Mouse (Mus musculus) heart, adult 2 months (tissue): Measurements from ENCODE around the gene Tspan10. TPM values are rescaled to one million over a fixed set of nuclear protein-coding genes. Genes with fewer than 3 reads are reported as not detected.

ENCODE experiments used
- DNase-seq, 2 experiments: peaks; one replicate each; pipeline ENCODE4 v3.0.0; 2021
- H3K27ac ChIP-seq: fragments of 200-600 bp; 2 replicates; pipeline ENCODE4 v1.8.1; 2022
- H3K27me3 ChIP-seq: fragments of 200-500 bp; 2 replicates; pipeline ENCODE4 v1.6.1; 2012; ENCODE audit warnings: mild to moderate bottlenecking, low read length, inconsistent platforms, mixed read lengths; ENCODE audit not compliant: control insufficient read depth, insufficient read depth
- H3K36me3 ChIP-seq: fragments of 200-500 bp; 2 replicates; pipeline ENCODE4 v1.6.1; 2012; ENCODE audit warnings: low read length, inconsistent platforms; ENCODE audit not compliant: control insufficient read depth, insufficient read depth
- H3K4me1 ChIP-seq: fragments of 200-500 bp; 2 replicates; pipeline ENCODE4 v1.6.1; 2011; ENCODE audit warnings: low read length; ENCODE audit not compliant: control insufficient read depth, insufficient read depth
- H3K4me3 ChIP-seq: fragments of 200-600 bp; 2 replicates; pipeline ENCODE4 v1.8.1; 2022
- H3K79me2 ChIP-seq: fragments of 200-500 bp; replicated peaks from 2 replicates; pipeline ENCODE4 v1.6.1; 2012; ENCODE audit warnings: mild to moderate bottlenecking, inconsistent platforms, low read length, moderate library complexity, mixed read lengths; ENCODE audit not compliant: control insufficient read depth, insufficient read depth
- H3K9ac ChIP-seq: fragments of 200-500 bp; 2 replicates; pipeline ENCODE4 v1.6.1; 2012; ENCODE audit warnings: low read depth, mild to moderate bottlenecking, control low read depth, inconsistent platforms, low read length, mixed read lengths
- CTCF ChIP-seq: fragments of 200-600 bp; IDR thresholded peaks from 2 replicates; pipeline ENCODE4 v1.8.1; 2022; ENCODE audit warnings: antibody characterized with exemption, mild to moderate bottlenecking, moderate library complexity
- EP300 ChIP-seq: fragments of 200-500 bp; IDR thresholded peaks from 2 replicates; pipeline ENCODE4 v1.6.1; 2011; ENCODE audit warnings: low read depth, low read length, control low read depth; ENCODE audit not compliant: insufficient read depth
- POLR2A ChIP-seq: fragments of 200-500 bp; IDR thresholded peaks from 2 replicates; pipeline ENCODE4 v1.6.1; 2011; ENCODE audit warnings: mild to moderate bottlenecking, low read depth, low read length, control low read depth; ENCODE audit not compliant: insufficient read depth
- WGBS: fragments of 180-500 bp; shearing (Covaris S2); methylation state at CpG from one replicate; pipeline ENCODE4 v1.1.7; 2018; 5-methylcytosine and 5-hydroxymethylcytosine counted together
- intact Hi-C: fragments of 180-260 bp; cut with DNase I; formaldehyde crosslinking; loops from one replicate; pipeline ENCODE4 v1.15.1; 2025
- polyA plus RNA-seq: library from polyadenylated mRNA; depleted of rRNA; stranded (reverse); fragments of >200 nt; gene quantifications from 2 replicates; pipeline ENCODE4 v1.2.3, GENCODE M21; 2012
- total RNA-seq, 2 experiments: library from RNA; stranded (reverse); gene quantifications; 2 replicates each; pipeline ENCODE4 v1.2.3; 2021

Tspan10 gene
- total and polyA plus RNA-seq, 3 experiments, result 0.41 to 1.5 (median 0.42) TPM

DNA sequence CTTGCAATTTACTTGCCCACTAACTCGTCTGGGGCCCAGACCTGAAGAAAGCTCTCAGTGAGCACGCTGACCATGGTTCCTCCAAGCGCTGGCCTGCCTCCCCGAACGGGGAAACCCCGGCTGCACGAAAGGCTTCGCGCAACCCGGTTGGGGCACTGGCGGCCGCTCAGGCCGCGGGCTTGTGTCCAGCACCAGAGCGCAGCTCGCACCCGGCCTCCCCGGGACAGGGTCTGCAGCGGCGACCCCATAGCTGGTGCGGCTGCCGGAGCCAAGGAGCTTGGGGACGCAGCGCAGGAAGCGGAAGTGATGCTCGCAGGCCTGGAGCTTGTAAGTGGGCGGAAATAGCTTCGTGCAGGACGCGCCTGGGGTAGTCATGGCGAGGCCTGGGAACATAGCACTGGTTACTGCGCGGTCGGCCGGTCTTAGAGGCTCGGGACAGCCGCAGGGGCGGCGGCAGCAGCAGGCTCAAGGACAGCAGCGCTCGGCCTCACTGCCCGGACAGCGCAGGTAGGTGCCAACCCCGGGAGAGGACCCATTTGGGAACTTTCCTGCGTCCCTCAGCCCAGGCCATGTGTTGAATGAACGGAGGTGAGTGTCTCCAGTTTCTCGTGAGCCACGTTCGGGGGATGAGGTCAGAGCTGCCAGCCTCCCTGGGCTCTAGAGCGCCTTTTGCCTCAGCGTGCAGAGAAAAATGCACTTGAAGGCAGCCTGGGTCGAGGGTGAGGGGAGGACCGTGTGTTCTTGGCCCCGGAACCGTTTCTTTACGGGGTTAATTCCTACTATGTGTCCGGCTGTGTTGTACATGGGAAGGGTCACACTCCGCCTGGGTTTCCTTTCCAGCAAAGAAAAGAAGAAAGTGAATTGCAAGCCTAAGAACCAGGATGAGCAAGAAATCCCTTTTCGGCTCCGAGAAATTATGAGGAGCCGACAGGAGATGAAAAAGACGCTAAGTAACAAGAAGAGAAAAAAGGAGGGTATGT, 15.6 kb downstream of the Tspan10 start, which contains the start of the genes Oxld1 and Ccdc137:
Oxld1 (minus strand) TSS at position 297 of the 980 bp plus-strand sequence.
Ccdc137 (plus strand) TSS at position 344 of the 980 bp plus-strand sequence.
- Histone ChIP-seq H3K4me3 (peak within 1 kb of the TSS; percentile 85), H3K4me1 (no peaks in the 10 kb centered on the region), H3K79me2 (no peaks in the 10 kb centered on the region), H3K27me3 (no peaks in the 10 kb centered on the region), H3K36me3 (no peaks in the 10 kb centered on the region), H3K27ac (peak within 1 kb of the TSS; percentile 92), H3K9ac (peak within 1 kb of the TSS; percentile 84)
- peak; percentile 85 to 86 for DNase-seq
- intact Hi-C loops, result loop anchor here (2.0 kb wide), 1 partner anchor 21 kb away; the partner anchor contains the start of gene Nploc4
- WGBS, result 3% methylated on average over 62 of the region's 62 CpGs
- TF ChIP-seq CTCF (no peak), POLR2A (peak; percentile 89), EP300 (0 out of 2 replicates have a peak, but pooled peaks have one; percentile 25)

DNA sequence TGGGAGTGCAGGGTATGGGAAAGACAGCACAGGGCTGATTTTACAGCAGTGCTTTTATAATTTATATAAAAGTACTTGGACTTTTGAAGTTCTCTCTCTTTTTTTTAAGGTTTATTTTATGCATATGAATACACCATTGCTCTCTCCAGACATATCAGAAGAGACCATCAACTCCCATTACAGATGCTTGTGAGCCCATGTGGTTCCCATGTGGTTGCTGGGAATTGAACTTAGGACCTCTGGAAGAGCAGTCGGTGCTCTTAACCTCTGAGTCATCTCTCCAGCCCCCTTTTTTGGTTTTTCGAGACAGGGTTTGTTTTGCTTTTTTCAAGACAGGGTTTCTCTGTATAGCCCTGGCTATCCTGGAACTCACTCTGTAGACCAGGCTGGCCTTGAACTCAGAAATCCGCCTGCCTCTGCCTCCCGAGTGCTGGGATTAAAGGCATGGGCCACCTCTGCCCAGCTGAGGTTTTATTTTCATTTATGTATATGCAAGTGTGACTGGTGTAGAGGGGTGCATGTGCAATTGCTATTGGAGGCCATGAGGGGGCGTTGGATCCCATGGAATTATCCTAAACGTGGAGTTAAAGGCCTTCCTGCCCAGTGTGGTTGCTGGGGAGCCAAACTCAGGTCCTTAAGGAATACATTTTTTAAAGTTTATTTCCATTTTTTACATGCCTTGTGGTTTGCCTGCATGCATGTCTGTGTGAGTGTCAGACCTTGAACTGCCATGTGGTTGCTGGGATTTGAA, 16.6 kb downstream of the Tspan10 start:
- Histone ChIP-seq H3K9ac (no peak overlapping the region), H3K79me2 (no peaks in the 10 kb centered on the region), H3K27me3 (no peaks in the 10 kb centered on the region), H3K36me3 (no peaks in the 10 kb centered on the region), H3K27ac (no peak overlapping the region; the same call in 1 of the 2 replicates), H3K4me3 (peak overlapping the region; percentile 85), H3K4me1 (no peaks in the 10 kb centered on the region)
- no peak for DNase-seq
- peak; percentile 41 for TF ChIP-seq CTCF
- no peak for TF ChIP-seq EP300
- 57% methylated on average over 6 of the region's 6 CpGs for WGBS
- intact Hi-C loops, result no loop called here

DNA sequence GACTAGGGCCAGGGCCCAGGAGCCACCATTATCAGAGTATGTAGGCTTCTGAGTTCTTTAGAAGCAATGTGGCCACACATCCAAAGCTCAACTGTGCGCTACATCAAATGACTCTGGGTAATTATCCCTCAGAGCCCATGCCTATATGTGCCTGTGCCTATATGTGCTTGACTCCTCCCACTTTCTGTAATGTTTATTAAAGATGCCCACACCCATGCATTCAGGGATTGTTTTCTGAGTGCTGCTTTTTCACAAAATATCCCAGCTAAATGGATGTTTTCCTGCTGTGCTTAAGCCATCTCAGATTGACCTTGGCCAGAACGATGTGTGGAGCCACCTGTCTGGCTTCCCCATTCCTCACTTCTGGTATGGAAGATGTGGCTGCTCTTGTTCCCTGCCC, 21.1 kb downstream of the Tspan10 start:
- WGBS, result 85% methylated on average over 2 of the region's 2 CpGs
- Histone ChIP-seq H3K4me3 (no peak overlapping the region), H3K36me3 (no peaks in the 10 kb centered on the region), H3K79me2 (no peaks in the 10 kb centered on the region; the same call in 1 of the 2 replicates), H3K4me1 (peaks cover 3% of the 10 kb centered on the region), H3K27me3 (no peaks in the 10 kb centered on the region), H3K9ac (no peak overlapping the region), H3K27ac (no peak overlapping the region)
- TF ChIP-seq CTCF, result no peak
- intact Hi-C loops, result no loop called here
- DNase-seq, result no peak

DNA sequence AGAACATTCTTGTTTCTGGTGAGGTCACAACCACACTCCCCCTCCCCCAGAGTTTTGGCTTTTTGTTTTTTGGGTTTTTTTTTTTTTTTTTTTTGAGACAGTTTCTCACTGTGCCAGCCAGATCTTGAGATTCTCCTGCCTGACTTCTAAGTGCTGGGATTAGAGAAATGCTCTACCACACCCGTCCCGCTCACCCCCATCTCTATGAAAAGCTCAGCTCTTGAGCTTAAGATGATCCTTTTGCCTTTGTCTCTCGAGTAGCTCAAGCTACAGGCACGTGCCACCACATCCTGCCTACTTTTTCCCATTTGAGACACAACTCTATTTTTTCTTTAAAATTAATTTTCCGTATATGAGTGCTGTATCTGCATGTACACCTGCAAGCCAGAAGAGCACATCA, 21.9 kb downstream of the Tspan10 start:
- intact Hi-C loops, result no loop called here
- Histone ChIP-seq H3K27ac (no peak overlapping the region), H3K4me3 (no peak overlapping the region), H3K36me3 (no peaks in the 10 kb centered on the region), H3K9ac (no peak overlapping the region), H3K27me3 (no peaks in the 10 kb centered on the region), H3K4me1 (peaks cover 3% of the 10 kb centered on the region), H3K79me2 (no peaks in the 10 kb centered on the region; the same call in 1 of the 2 replicates)
- TF ChIP-seq EP300 (no peak), CTCF (no peak), POLR2A (no peak)
- no peak for DNase-seq
- 85% methylated on average over 5 of the region's 5 CpGs for WGBS

DNA sequence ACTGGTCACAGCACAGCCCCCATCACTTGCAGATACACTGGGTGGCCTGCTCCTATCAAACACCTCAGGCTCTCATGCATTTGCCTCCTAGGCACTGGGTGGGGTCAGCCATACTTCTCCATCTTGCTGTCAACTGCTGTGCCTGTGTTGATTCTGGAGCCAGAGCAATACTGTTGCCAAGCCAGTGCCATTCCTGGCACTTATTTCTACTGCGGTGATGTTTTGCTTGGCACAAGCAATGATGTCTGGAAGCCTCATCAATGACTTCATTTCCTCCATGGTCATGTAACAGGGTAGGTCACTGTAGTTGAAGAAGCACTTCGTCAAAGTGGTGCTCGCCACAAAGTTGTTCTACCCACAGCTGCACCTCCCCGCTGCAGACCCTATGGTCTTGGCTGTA, 23.1 kb downstream of the Tspan10 start:
- TF ChIP-seq EP300 (no peak), CTCF (no peak), POLR2A (no peak)
- WGBS, result 34% methylated on average over 4 of the region's 4 CpGs
- Histone ChIP-seq H3K9ac (no peak overlapping the region), H3K4me1 (peaks cover 3% of the 10 kb centered on the region), H3K79me2 (no peaks in the 10 kb centered on the region; the same call in 1 of the 2 replicates), H3K27ac (no peak overlapping the region), H3K27me3 (no peaks in the 10 kb centered on the region), H3K36me3 (no peaks in the 10 kb centered on the region), H3K4me3 (no peak overlapping the region)
- intact Hi-C loops, result no loop called here
- no peak for DNase-seq
